Mouse (Mus musculus) ES-Bruce4 (cell line): Measurements from ENCODE around the gene Cacng1. TPM values are rescaled to one million over a fixed set of nuclear protein-coding genes. Genes with fewer than 3 reads are reported as not detected.

ENCODE experiments used
- H3K27ac ChIP-seq: 2 replicates; pipeline ENCODE4 v1.5.1; 2012; ENCODE audit warnings: low read length, inconsistent platforms; ENCODE audit not compliant: insufficient read depth
- H3K27me3 ChIP-seq: 2 replicates; pipeline ENCODE4 v1.6.1; 2012; ENCODE audit warnings: mild to moderate bottlenecking, low read length, inconsistent platforms; ENCODE audit not compliant: control insufficient read depth, poor library complexity, insufficient read depth, severe bottlenecking
- H3K36me3 ChIP-seq: 2 replicates; pipeline ENCODE4 v1.6.1; 2012; ENCODE audit warnings: inconsistent platforms, mild to moderate bottlenecking, low read length, moderate library complexity; ENCODE audit not compliant: control insufficient read depth, poor library complexity, insufficient read depth, severe bottlenecking
- H3K4me1 ChIP-seq: one replicate; pipeline ENCODE4 v1.8.1; 2011; ENCODE audit warnings: low read length; ENCODE audit not compliant: control insufficient read depth, insufficient read depth
- H3K4me3 ChIP-seq: 2 replicates; pipeline ENCODE4 v1.5.1; 2011; ENCODE audit warnings: low read depth, mild to moderate bottlenecking, low read length
- H3K9ac ChIP-seq: 2 replicates; pipeline ENCODE4 v1.6.1; 2012; ENCODE audit warnings: low read depth, mild to moderate bottlenecking, inconsistent platforms; ENCODE audit not compliant: poor library complexity, severe bottlenecking
- H3K9me3 ChIP-seq: replicated peaks from 2 replicates; pipeline ENCODE4 v1.6.1; 2012; ENCODE audit warnings: mild to moderate bottlenecking, low read length, inconsistent platforms; ENCODE audit not compliant: control insufficient read depth, poor library complexity, insufficient read depth, severe bottlenecking
- CTCF ChIP-seq: IDR thresholded peaks from one replicate; pipeline ENCODE4 v1.8.1; 2011; ENCODE audit warnings: low read depth, low read length
- EP300 ChIP-seq: IDR thresholded peaks from 2 replicates; pipeline ENCODE4 v1.6.1; 2011; ENCODE audit warnings: low read depth, low read length; ENCODE audit not compliant: insufficient read depth
- POLR2A ChIP-seq: IDR thresholded peaks from one replicate; pipeline ENCODE4 v1.8.1; 2011; ENCODE audit warnings: low read length; ENCODE audit not compliant: insufficient read depth
- polyA plus RNA-seq: library from polyadenylated mRNA; stranded (reverse); fragments of >200 nt; gene quantifications from 2 replicates; pipeline ENCODE4 v1.2.4, GENCODE M21; 2011; ENCODE audit warnings: low read depth; ENCODE audit not compliant: missing spikeins, insufficient read depth, insufficient read length

The Cacng1 gene
- polyA plus RNA-seq, 1 experiment: not detected

- Histone ChIP-seq H3K4me1 (no peaks in the 10 kb centered on the region), H3K9ac (no peak overlapping the region), H3K9me3 (no peaks in the 10 kb centered on the region), H3K27me3 (no peaks in the 10 kb centered on the region), H3K27ac (0 out of 2 replicates have a peak overlapping the region, but pooled peaks have one; percentile 23), H3K4me3 (no peak overlapping the region), H3K36me3 (peaks cover 3% of the 10 kb centered on the region; the same call in 1 of the 2 replicates)
- TF ChIP-seq CTCF (no peak), POLR2A (no peak), EP300 (no peak)
These were observed 33.5 kb downstream of the Cacng1 start for GRCm38 (mm10) chr11:107682694-107683355.

- TF ChIP-seq POLR2A (no peak), EP300 (no peak), CTCF (no peak)
- Histone ChIP-seq H3K9me3 (no peaks in the 10 kb centered on the region), H3K4me3 (no peak overlapping the region), H3K9ac (no peak overlapping the region), H3K27ac (no peak overlapping the region), H3K4me1 (no peaks in the 10 kb centered on the region), H3K36me3 (peaks cover 23% of the 10 kb centered on the region), H3K27me3 (no peaks in the 10 kb centered on the region)
These were observed 39.9 kb downstream of the Cacng1 start for GRCm38 (mm10) chr11:107676207-107676940.

GRCm38 (mm10) chr11:107675246-107675645 is 41.1 kb downstream of the Cacng1 start:
- Histone ChIP-seq H3K27ac (no peak overlapping the region), H3K9me3 (no peaks in the 10 kb centered on the region), H3K4me1 (no peaks in the 10 kb centered on the region), H3K9ac (no peak overlapping the region), H3K4me3 (no peak overlapping the region), H3K36me3 (peaks cover 33% of the 10 kb centered on the region), H3K27me3 (no peaks in the 10 kb centered on the region)
- no peak for TF ChIP-seq CTCF
- no peak for TF ChIP-seq POLR2A
- TF ChIP-seq EP300: no peak

- Histone ChIP-seq H3K27ac (no peak overlapping the region), H3K9me3 (no peaks in the 10 kb centered on the region), H3K4me1 (no peaks in the 10 kb centered on the region), H3K9ac (no peak overlapping the region), H3K36me3 (peaks cover 40% of the 10 kb centered on the region), H3K27me3 (no peaks in the 10 kb centered on the region), H3K4me3 (no peak overlapping the region)
- TF ChIP-seq EP300 (no peak), POLR2A (no peak), CTCF (no peak)
These were observed 41.7 kb downstream of the Cacng1 start for GRCm38 (mm10) chr11:107674601-107675000.

GRCm38 (mm10) chr11:107674006-107674405 is 42.3 kb downstream of the Cacng1 start:
- Histone ChIP-seq H3K27me3 (no peaks in the 10 kb centered on the region), H3K27ac (no peak overlapping the region), H3K9me3 (no peaks in the 10 kb centered on the region), H3K4me3 (no peak overlapping the region), H3K9ac (no peak overlapping the region), H3K36me3 (peaks cover 40% of the 10 kb centered on the region), H3K4me1 (no peaks in the 10 kb centered on the region)
- TF ChIP-seq POLR2A: no peak
- no peak for TF ChIP-seq EP300
- no peak for TF ChIP-seq CTCF

GRCm38 (mm10) chr11:107668977-107669376 is 47.3 kb downstream of the Cacng1 start:
- Histone ChIP-seq H3K9ac (no peak overlapping the region), H3K9me3 (no peaks in the 10 kb centered on the region), H3K27ac (no peak overlapping the region), H3K4me1 (no peaks in the 10 kb centered on the region), H3K4me3 (no peak overlapping the region), H3K36me3 (peaks cover 62% of the 10 kb centered on the region), H3K27me3 (no peaks in the 10 kb centered on the region)
- no peak for TF ChIP-seq EP300
- no peak for TF ChIP-seq POLR2A
- TF ChIP-seq CTCF: no peak
